Mouse (Mus musculus) lung, embryonic 15.5 days (tissue): ENCODE measurements around the gene Bex6. TPM values are rescaled to one million over a fixed set of nuclear protein-coding genes. Genes with fewer than 3 reads are reported as not detected.
"Not testable (repeated sequence)": the region's sequence is repeated elsewhere in the genome, so short reads cannot be mapped to it uniquely, and the experiment has no call there.

Experiments used
- ATAC-seq: fragments of 200-750 bp; cut with Nextera tagmentation; 2 replicates; pipeline ENCODE4 v1.8.0; 2017; ENCODE audit warnings: moderate number of reproducible peaks, borderline replicate concordance; ENCODE audit not compliant: low FRiP score, low TSS enrichment; ENCODE audit errors: extremely low read depth
- H3K27ac ChIP-seq: fragments of 300-500 bp; sonication (generic); 2 replicates; pipeline ENCODE4 v1.5.1; 2015; ENCODE audit warnings: moderate library complexity, mild to moderate bottlenecking, inconsistent platforms
- H3K27me3 ChIP-seq: fragments of 300-500 bp; sonication (generic); 2 replicates; pipeline ENCODE4 v1.6.1; 2015; ENCODE audit warnings: inconsistent platforms
- H3K36me3 ChIP-seq: fragments of 300-500 bp; sonication (generic); 2 replicates; pipeline ENCODE4 v1.6.1; 2015; ENCODE audit warnings: inconsistent platforms
- H3K4me1 ChIP-seq: fragments of 300-500 bp; sonication (generic); 2 replicates; pipeline ENCODE4 v1.6.1; 2015; ENCODE audit warnings: inconsistent platforms
- H3K4me2 ChIP-seq: fragments of 300-500 bp; sonication (generic); 2 replicates; pipeline ENCODE4 v1.6.1; 2015; ENCODE audit warnings: inconsistent platforms, mild to moderate bottlenecking, moderate library complexity
- H3K4me3 ChIP-seq: fragments of 300-500 bp; sonication (generic); 2 replicates; pipeline ENCODE4 v1.5.1; 2015; ENCODE audit warnings: mild to moderate bottlenecking, inconsistent platforms
- H3K9ac ChIP-seq: fragments of 300-500 bp; sonication (generic); 2 replicates; pipeline ENCODE4 v1.6.1; 2015; ENCODE audit warnings: inconsistent platforms
- H3K9me3 ChIP-seq: fragments of 300-500 bp; sonication (generic); 2 replicates; pipeline ENCODE4 v1.6.1; 2016; ENCODE audit warnings: inconsistent platforms
- WGBS: fragments of 180-500 bp; shearing (Covaris S2); methylation state at CpG from one replicate; pipeline ENCODE4 v1.1.7; 2015; 5-methylcytosine and 5-hydroxymethylcytosine counted together
- polyA plus RNA-seq: library from polyadenylated mRNA; unstranded; fragments of >200 nt; fragmentation: Nextera tagmentation; extraction: Ambion mirVana; gene quantifications from 2 replicates; pipeline ENCODE4 v1.2.1, GENCODE M21; 2015

Bex6 gene
- polyA plus RNA-seq, 1 experiment from 2014 or later: 0.20 TPM

DNA sequence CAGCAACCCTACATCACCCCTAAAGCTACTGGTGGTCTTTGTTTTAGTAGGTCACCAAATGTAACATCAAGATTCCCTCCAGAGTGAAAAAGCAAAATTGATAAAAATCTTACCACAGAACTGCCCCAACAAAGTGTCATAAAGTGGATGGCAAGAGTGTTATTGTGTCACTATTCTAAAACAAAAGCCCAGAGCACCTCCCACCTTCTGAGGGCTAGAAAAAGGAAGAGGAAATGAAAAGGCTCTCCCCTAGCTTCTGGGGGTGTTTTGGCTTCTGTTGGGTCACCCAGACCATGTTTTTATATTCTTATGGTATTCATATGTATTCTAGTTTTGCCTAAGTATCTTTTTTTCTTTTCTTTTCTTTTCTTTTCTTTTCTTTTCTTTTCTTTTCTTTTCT is 42.8 kb downstream of the Bex6 start:
- H3K4me2 ChIP-seq: no peak overlapping the region
- H3K9ac ChIP-seq: no peak overlapping the region
- no peaks in the 10 kb centered on the region for H3K36me3 ChIP-seq
- H3K4me3 ChIP-seq: no peak overlapping the region
- no peak overlapping the region for H3K27ac ChIP-seq
- H3K27me3 ChIP-seq: no peaks in the 10 kb centered on the region
- H3K9me3 ChIP-seq: no peaks in the 10 kb centered on the region
- no peak for ATAC-seq
- no peaks in the 10 kb centered on the region for H3K4me1 ChIP-seq

- H3K4me1 ChIP-seq, H3K9ac ChIP-seq, ATAC-seq, H3K27me3 ChIP-seq, H3K27ac ChIP-seq, H3K4me3 ChIP-seq, H3K9me3 ChIP-seq, H3K4me2 ChIP-seq: not testable (repeated sequence)
- whole genome bisulfite sequencing: 84% methylated on average over 3 of the region's 3 CpGs
- H3K36me3 ChIP-seq: peaks cover 25% of the 10 kb centered on the region
Observed at GRCm38 (mm10) chr16:32232050-32232449, 52.4 kb downstream of the Bex6 start.

Other genes starting within 250 kb of the Bex6 start
- gene Pigz, start 246.0 kb upstream of the Bex6 start, polyA plus RNA-seq: 0.40 and 0.71 TPM in 2 replicates
- 75.7 and 77.3 TPM in 2 replicates for gene 0610012G03Rik, start 231.3 kb upstream of the Bex6 start, polyA plus RNA-seq
- gene Ncbp2, start 231.3 kb upstream of the Bex6 start, polyA plus RNA-seq: 114 TPM in 2 replicates
- gene Senp5, start 176.5 kb upstream of the Bex6 start, polyA plus RNA-seq: 12.2 and 13.5 TPM in 2 replicates
- 33.2 and 35.7 TPM in 2 replicates for gene Pak2, start 100.5 kb upstream of the Bex6 start, polyA plus RNA-seq
- gene Pigx, start 80.1 kb upstream of the Bex6 start, polyA plus RNA-seq: 88.9 and 95.6 TPM in 2 replicates
- gene Cep19, start 80.0 kb upstream of the Bex6 start, polyA plus RNA-seq: 29.8 and 30.3 TPM in 2 replicates
- 39.6 and 45.8 TPM in 2 replicates for gene Nrros, start 14.2 kb upstream of the Bex6 start, polyA plus RNA-seq
- 16.6 and 17.2 TPM in 2 replicates for gene Fbxo45, start 67.3 kb downstream of the Bex6 start, polyA plus RNA-seq
- gene Wdr53, start 67.4 kb downstream of the Bex6 start, polyA plus RNA-seq: 19.5 TPM in 2 replicates
- gene Smco1, start 91.6 kb downstream of the Bex6 start, polyA plus RNA-seq: 0.11 TPM in 1 of 2 replicates, not detected in the other
- 35.8 and 36.7 TPM in 2 replicates for gene Rnf168, start 97.6 kb downstream of the Bex6 start, polyA plus RNA-seq
- gene Ubxn7, start 152.4 kb downstream of the Bex6 start, polyA plus RNA-seq: 24.2 TPM in 2 replicates
- not detected in 2 replicates for gene Tm4sf19, start 220.7 kb downstream of the Bex6 start, polyA plus RNA-seq
- gene Tctex1d2, start 239.9 kb downstream of the Bex6 start, polyA plus RNA-seq: 23.3 and 25.6 TPM in 2 replicates